ENCODE assay signal across 29 mouse cellular contexts in genomic region chr15:80249672-80250071, GRCm38 (mm10). TPM values are rescaled to one million over a fixed set of nuclear protein-coding genes. Genes with fewer than 3 reads are reported as not detected.
DNase-seq lines count a peak whose midpoint lies in the region; ATAC-seq and TF ChIP-seq lines count a peak whose summit lies in the region.
"Had no signal": no experiment of that assay in that cellular context is flagged by ENCODE, and none has a peak within 500 bp of the region (broad histone marks: within the 10 kb centered on the region; RNA-seq: fewer than 3 reads in every experiment).

No protein-coding gene starts in this region.

- H3K9me3 ChIP-seq in heart, postnatal 0 days (replicated peaks; ENCODE audit: control insufficient read depth, low read length): no peaks in the 10 kb centered on the region
- no peaks in the 10 kb centered on the region for H3K9me3 ChIP-seq in liver, embryonic 11.5 days (ENCODE audit: control insufficient read depth, low read length)
- H3K9me3 ChIP-seq: forebrain, embryonic 10.5 days; hindbrain, embryonic 13.5 days; kidney, embryonic 15.5 days; midbrain, embryonic 10.5 days had no signal

- 86% methylated on average over 10 of the region's 10 CpGs for WGBS in heart, postnatal 0 days
- 89% methylated on average over 10 of the region's 10 CpGs for WGBS in liver, embryonic 11.5 days
- 91% methylated on average over 10 of the region's 10 CpGs for WGBS in olfactory bulb, adult 2 months

- TF ChIP-seq POLR2A in olfactory bulb, adult 2 months (IDR thresholded peaks at IDR 0.05; ENCODE audit: insufficient read depth, low read depth, low read length): no peak

- no peak overlapping the region for H3K4me2 ChIP-seq in heart, postnatal 0 days (ENCODE audit: low read depth, low read length)
- H3K4me2 ChIP-seq in liver, embryonic 11.5 days: peak overlapping the region; percentile 59; the same call in 1 of the 2 replicates
- H3K4me2 ChIP-seq: hindbrain, embryonic 13.5 days; kidney, embryonic 15.5 days; lung, embryonic 14.5 days had no signal

- TF ChIP-seq CTCF in heart, postnatal 0 days (IDR thresholded peaks at IDR 0.05; ENCODE audit: low read depth): no peak
- no peak for TF ChIP-seq CTCF in olfactory bulb, adult 2 months (IDR thresholded peaks at IDR 0.05; ENCODE audit: insufficient read depth, low read depth, low read length)

- H3K4me1 ChIP-seq in heart, postnatal 0 days (ENCODE audit: control insufficient read depth, insufficient read depth): peaks cover 28% of the 10 kb centered on the region
- H3K4me1 ChIP-seq in liver, embryonic 11.5 days (replicated peaks; ENCODE audit: control insufficient read depth, insufficient read depth, low read length): peaks cover 37% of the 10 kb centered on the region
- H3K4me1 ChIP-seq in olfactory bulb, adult 2 months (ENCODE audit: control insufficient read depth, insufficient read depth, low read length): peaks cover 18% of the 10 kb centered on the region

- H3K27me3 ChIP-seq in heart, postnatal 0 days (ENCODE audit: control insufficient read depth, insufficient read depth, low read length): no peaks in the 10 kb centered on the region
- H3K27me3 ChIP-seq in liver, embryonic 11.5 days (replicated peaks; ENCODE audit: control insufficient read depth, insufficient read depth, low read length): no peaks in the 10 kb centered on the region
- H3K27me3 ChIP-seq: CH12.LX; hindbrain, embryonic 13.5 days; kidney, embryonic 15.5 days had no signal

- peak; percentile 91 for DNase-seq in heart, adult 11 months
- no peak for DNase-seq in heart, adult 9 months (ENCODE audit: low spot score in 2 of 2)
- DNase-seq in heart, postnatal 0 days (ENCODE audit: low spot score): no peak
- DNase-seq in heart, postnatal 4 days: no peak
- peak; percentile 33 for DNase-seq in liver, embryonic 11.5 days (ENCODE audit: low spot score)
- no peak for DNase-seq in right cerebral cortex, postnatal 25 days
- DNase-seq: cerebellum, adult 11 months; cerebellum, postnatal 25 days; embryo, embryonic 11 days; gastrocnemius, adult 2 months; kidney, postnatal 4 days; lung, embryonic 14.5 days; lung, postnatal 36 days; retina, postnatal 1 day; right cerebral cortex, postnatal 4 days had no signal

- no peak for TF ChIP-seq EP300 in heart, postnatal 0 days (IDR thresholded peaks at IDR 0.05; ENCODE audit: low read depth)

- peaks cover 43% of the 10 kb centered on the region for H3K36me3 ChIP-seq in heart, postnatal 0 days (replicated peaks; ENCODE audit: control insufficient read depth, insufficient read depth, low read length)
- H3K36me3 ChIP-seq in liver, embryonic 11.5 days (ENCODE audit: control insufficient read depth, insufficient read depth, low read length): peaks cover 46% of the 10 kb centered on the region

- H3K4me3 ChIP-seq in heart, postnatal 0 days (ENCODE audit: low read depth, low read length): no peak overlapping the region
- H3K4me3 ChIP-seq in liver, embryonic 11.5 days (ENCODE audit: low read depth, low read length): no peak overlapping the region
- H3K4me3 ChIP-seq in olfactory bulb, adult 2 months (ENCODE audit: insufficient read depth, low read depth, low read length): no peak overlapping the region
- H3K4me3 ChIP-seq: forebrain, embryonic 10.5 days; gastrocnemius, adult 2 months; hindbrain, embryonic 13.5 days; kidney, embryonic 15.5 days; midbrain, embryonic 10.5 days had no signal

- H3K27ac ChIP-seq in heart, postnatal 0 days (ENCODE audit: low read depth): peak overlapping the region; percentile 85
- H3K27ac ChIP-seq in liver, embryonic 11.5 days (ENCODE audit: low read depth, low read length): peak overlapping the region; percentile 89
- 0 out of 2 replicates have a peak overlapping the region, but pooled peaks have one; percentile 29 for H3K27ac ChIP-seq in olfactory bulb, adult 2 months (ENCODE audit: insufficient read depth, low read depth, low read length)
- H3K27ac ChIP-seq: forebrain, embryonic 10.5 days; gastrocnemius, adult 2 months; hindbrain, embryonic 13.5 days; kidney, embryonic 15.5 days; midbrain, embryonic 10.5 days; stomach, postnatal 0 days had no signal

- ATAC-seq in heart, postnatal 0 days (ENCODE audit: insufficient read depth, low read depth): no peak
- ATAC-seq in liver, embryonic 11.5 days (replicated peaks; ENCODE audit: low FRiP score): no peak
- ATAC-seq: inflammation-experienced regulatory T-cells, adult 6 months had no signal

- no peak overlapping the region for H3K9ac ChIP-seq in heart, postnatal 0 days (replicated peaks; ENCODE audit: low read depth, low read length)
- H3K9ac ChIP-seq in liver, embryonic 11.5 days (ENCODE audit: low read depth, low read length): peak overlapping the region; percentile 2; the same call in 1 of the 2 replicates
- H3K9ac ChIP-seq: hindbrain, embryonic 13.5 days; kidney, embryonic 15.5 days; lung, embryonic 14.5 days had no signal

RNA-seq across cellular contexts. Expression of gene Atf4, which starts 5.3 kb away (rescaled TPM):
- total RNA-seq in heart, postnatal 0 days (2014; rRNA removed; ENCODE audit: low replicate concordance): 122 and 128 TPM in 2 replicates
- polyA plus RNA-seq in heart, postnatal 0 days (2015; fragmentation: Nextera tagmentation; extraction: Ambion mirVana): 63.5 and 65.0 TPM in 2 replicates
- 100 to 1,000 TPM; 119 to 131 TPM for total RNA-seq in heart, postnatal 4 days (2021)
- 186 and 188 TPM in 2 replicates for polyA plus RNA-seq in liver, embryonic 11.5 days (2014; fragmentation: Nextera tagmentation; extraction: Ambion mirVana)
- polyA plus RNA-seq in olfactory bulb, adult 2 months (2012; ENCODE audit: insufficient read depth, insufficient read length, low replicate concordance, missing spikeins): not detected in 2 replicates

RNA-seq across cellular contexts. Expression of gene AC140267.1, which starts 14.0 kb away (rescaled TPM):
- total RNA-seq in heart, postnatal 0 days (2014; rRNA removed; ENCODE audit: low replicate concordance): not detected in 2 replicates
- polyA plus RNA-seq in heart, postnatal 0 days (2015; fragmentation: Nextera tagmentation; extraction: Ambion mirVana): not detected in 2 replicates
- total RNA-seq in heart, postnatal 4 days (2021): 10 to 100 TPM; 20.3 to 24.3 TPM
- polyA plus RNA-seq in liver, embryonic 11.5 days (2014; fragmentation: Nextera tagmentation; extraction: Ambion mirVana): not detected in 2 replicates
- polyA plus RNA-seq in olfactory bulb, adult 2 months (2012; ENCODE audit: insufficient read depth, insufficient read length, low replicate concordance, missing spikeins): not detected in 2 replicates
- total RNA-seq: CH12.LX had no signal
- polyA plus RNA-seq: brain, embryonic 14.5 days; embryonic facial prominence, embryonic 14.5 days; gonadal fat pad, adult 2 months; hindbrain, embryonic 13.5 days; kidney, embryonic 15.5 days; limb, embryonic 11.5 days; lung, embryonic 14.5 days; stomach, postnatal 0 days; thymus, postnatal 0 days; urinary bladder, adult 2 months had no signal

RNA-seq across cellular contexts. Expression of gene Rps19bp1, which starts 14.4 kb away (rescaled TPM):
- total RNA-seq in heart, postnatal 0 days (2014; rRNA removed; ENCODE audit: low replicate concordance): 13.7 and 21.6 TPM in 2 replicates
- polyA plus RNA-seq in heart, postnatal 0 days (2015; fragmentation: Nextera tagmentation; extraction: Ambion mirVana): 34.7 and 35.8 TPM in 2 replicates
- 10 to 100 TPM; 26.1 to 27.2 TPM for total RNA-seq in heart, postnatal 4 days (2021)
- 75.4 and 80.8 TPM in 2 replicates for polyA plus RNA-seq in liver, embryonic 11.5 days (2014; fragmentation: Nextera tagmentation; extraction: Ambion mirVana)
- not detected in 2 replicates for polyA plus RNA-seq in olfactory bulb, adult 2 months (2012; ENCODE audit: insufficient read depth, insufficient read length, low replicate concordance, missing spikeins)

RNA-seq across cellular contexts. Expression of gene Mief1, which starts 15.9 kb away (rescaled TPM):
- total RNA-seq in heart, postnatal 0 days (2014; rRNA removed; ENCODE audit: low replicate concordance): 34.5 and 39.8 TPM in 2 replicates
- 17.0 and 17.8 TPM in 2 replicates for polyA plus RNA-seq in heart, postnatal 0 days (2015; fragmentation: Nextera tagmentation; extraction: Ambion mirVana)
- 10 to 100 TPM; 38.0 to 38.3 TPM for total RNA-seq in heart, postnatal 4 days (2021)
- 35.8 and 44.9 TPM in 2 replicates for polyA plus RNA-seq in liver, embryonic 11.5 days (2014; fragmentation: Nextera tagmentation; extraction: Ambion mirVana)
- polyA plus RNA-seq in olfactory bulb, adult 2 months (2012; ENCODE audit: insufficient read depth, insufficient read length, low replicate concordance, missing spikeins): not detected in 2 replicates

RNA-seq across cellular contexts. Expression of gene Cacna1i, which starts 37.4 kb away (rescaled TPM):
- total RNA-seq in heart, postnatal 0 days (2014; rRNA removed; ENCODE audit: low replicate concordance): not detected in 2 replicates
- polyA plus RNA-seq in heart, postnatal 0 days (2015; fragmentation: Nextera tagmentation; extraction: Ambion mirVana): not detected in 2 replicates
- total RNA-seq in heart, postnatal 4 days (2021): under 1 TPM in 1 of 2 experiments, not detected in 1; 0.05 TPM
- polyA plus RNA-seq in liver, embryonic 11.5 days (2014; fragmentation: Nextera tagmentation; extraction: Ambion mirVana): 0.01 and 0.14 TPM in 2 replicates
- polyA plus RNA-seq in olfactory bulb, adult 2 months (2012; ENCODE audit: insufficient read depth, insufficient read length, low replicate concordance, missing spikeins): not detected in 2 replicates
- polyA plus RNA-seq: limb, embryonic 11.5 days; lung, embryonic 14.5 days; stomach, postnatal 0 days had no signal

Comparison
In these comparisons a context has a peak if more than half of its experiments do, and no peak if none do; other contexts are left out.
1. DNase-seq: peak in heart, adult 11 months (single experiment) and liver, embryonic 11.5 days (single experiment); none in heart, adult 9 months (0 of 2), heart, postnatal 0 days (single experiment), heart, postnatal 4 days (single experiment) and right cerebral cortex, postnatal 25 days (single experiment).
2. H3K27ac ChIP-seq: peak in every context shown above with its lines; median percentile 89 in liver, embryonic 11.5 days; 85 in heart, postnatal 0 days; 29 in olfactory bulb, adult 2 months.